ENCODE assay signal across 12 mouse cellular contexts in the genomic region with DNA sequence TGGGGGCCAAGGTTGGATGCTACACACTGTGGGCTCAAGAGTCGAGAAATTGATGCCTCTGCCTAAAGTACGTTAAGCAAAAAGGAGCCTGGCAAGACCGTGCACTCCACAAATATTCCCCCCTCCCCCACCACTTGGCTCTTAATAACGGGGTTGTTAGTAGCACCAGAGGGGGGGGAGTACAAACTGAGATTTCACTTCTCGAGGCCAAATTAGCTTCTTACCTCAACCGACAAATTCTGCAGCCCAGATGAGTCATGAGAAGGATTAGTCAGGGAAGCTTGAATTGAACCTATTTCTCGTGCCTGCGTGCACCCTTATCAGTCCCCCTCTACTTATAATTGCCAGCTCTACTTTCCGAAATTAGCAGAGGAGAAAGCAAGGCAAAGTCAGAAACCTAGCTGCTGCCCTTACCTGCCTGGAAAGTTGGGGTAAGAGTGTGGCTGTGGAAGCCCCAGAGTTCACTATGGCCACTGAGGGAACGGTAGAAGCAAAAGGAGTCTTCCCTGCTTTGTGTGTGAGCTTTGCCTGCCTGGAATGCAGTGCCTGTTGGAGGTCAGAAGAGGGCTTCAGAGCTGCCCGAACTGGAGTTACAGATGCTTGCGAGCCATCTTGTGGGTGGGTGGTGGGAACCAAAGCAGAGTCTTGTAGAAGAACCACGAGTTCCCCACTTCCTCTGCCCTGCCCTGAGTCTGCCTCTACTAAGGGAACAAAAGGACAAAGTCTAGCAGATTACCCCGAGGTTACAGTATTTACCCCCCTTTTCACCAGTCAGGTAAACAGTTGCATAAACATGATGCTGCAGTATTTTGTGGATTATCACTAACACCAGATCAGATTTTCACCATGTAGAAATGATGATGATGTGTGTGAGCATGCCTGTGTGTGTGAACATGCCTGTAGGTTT.
DNase-seq lines count a peak whose midpoint lies in the region; ATAC-seq and TF ChIP-seq lines count a peak whose summit lies in the region.
"Had no signal": no experiment of that assay in that cellular context is flagged by ENCODE, and none has a peak within 500 bp of the region (broad histone marks: within the 10 kb centered on the region; RNA-seq: fewer than 3 reads in every experiment).

No protein-coding gene starts in this region.

- no peak for DNase-seq in kidney, adult 11 months
- DNase-seq in Muller cell, postnatal 12 days (ENCODE audit: inconsistent ontology term), result peak; percentile 73
- DNase-seq in brain, adult 2 months (ENCODE audit: low read depth, low spot score), result peak; percentile 83
- DNase-seq in heart, postnatal 0 days (ENCODE audit: low spot score), result peak; percentile 67
- no peak for DNase-seq in thymus, postnatal 14 days
- no peak for DNase-seq in gastrocnemius, postnatal 25 days
- no peak for DNase-seq in layer of hippocampus, postnatal 10 days (ENCODE audit: low spot score in 2 of 2)
- DNase-seq: embryo, embryonic 11 days; kidney, postnatal 10 days; lung, adult 18-20 months had no signal

- WGBS in kidney, embryonic 16.5 days, result 54% methylated on average over 14 of the region's 14 CpGs
- WGBS in heart, postnatal 0 days, result 29% methylated on average over 14 of the region's 14 CpGs

- TF ChIP-seq CTCF in heart, postnatal 0 days (IDR thresholded peaks at IDR 0.05; ENCODE audit: low read depth), result peak; percentile 18; the same call in 1 of the 2 replicates

- no peaks in the 10 kb centered on the region for H3K27me3 ChIP-seq in kidney, embryonic 16.5 days (ENCODE audit: insufficient read depth, low read length)
- H3K27me3 ChIP-seq in heart, postnatal 0 days (ENCODE audit: control insufficient read depth, insufficient read depth, low read length), result no peaks in the 10 kb centered on the region

- H3K9ac ChIP-seq in kidney, embryonic 16.5 days (replicated peaks; ENCODE audit: low read length), result 0 out of 2 replicates have a peak overlapping the region, but pooled peaks have one; percentile 7
- no peak overlapping the region for H3K9ac ChIP-seq in heart, postnatal 0 days (replicated peaks; ENCODE audit: low read depth, low read length)
- H3K9ac ChIP-seq: forebrain, embryonic 12.5 days had no signal

- no peak overlapping the region for H3K4me3 ChIP-seq in kidney, embryonic 16.5 days (ENCODE audit: low read length)
- peak overlapping the region; percentile 24 for H3K4me3 ChIP-seq in heart, postnatal 0 days (ENCODE audit: low read depth, low read length)
- H3K4me3 ChIP-seq: forebrain, embryonic 12.5 days had no signal

- no peaks in the 10 kb centered on the region for H3K9me3 ChIP-seq in kidney, embryonic 16.5 days (ENCODE audit: low read length)
- H3K9me3 ChIP-seq in heart, postnatal 0 days (replicated peaks; ENCODE audit: control insufficient read depth, low read length), result no peaks in the 10 kb centered on the region
- H3K9me3 ChIP-seq: forebrain, embryonic 12.5 days had no signal

- TF ChIP-seq EP300 in heart, postnatal 0 days (IDR thresholded peaks at IDR 0.05; ENCODE audit: low read depth), result no peak

- no peaks in the 10 kb centered on the region for H3K4me1 ChIP-seq in kidney, embryonic 16.5 days (ENCODE audit: insufficient read depth, low read length)
- peaks cover 5% of the 10 kb centered on the region; the same call in 1 of the 2 replicates for H3K4me1 ChIP-seq in heart, postnatal 0 days (ENCODE audit: control insufficient read depth, insufficient read depth)
- H3K4me1 ChIP-seq: forebrain, embryonic 12.5 days had no signal

- no peak overlapping the region for H3K4me2 ChIP-seq in kidney, embryonic 16.5 days (replicated peaks; ENCODE audit: low read depth, low read length)
- H3K4me2 ChIP-seq in heart, postnatal 0 days (ENCODE audit: low read depth, low read length), result peak overlapping the region; percentile 55
- H3K4me2 ChIP-seq: forebrain, embryonic 12.5 days had no signal

- no peaks in the 10 kb centered on the region for H3K36me3 ChIP-seq in kidney, embryonic 16.5 days (ENCODE audit: insufficient read depth, low read length)
- H3K36me3 ChIP-seq in heart, postnatal 0 days (replicated peaks; ENCODE audit: control insufficient read depth, insufficient read depth, low read length), result no peaks in the 10 kb centered on the region
- H3K36me3 ChIP-seq: forebrain, embryonic 12.5 days had no signal

- no peak for ATAC-seq in kidney, embryonic 16.5 days (ENCODE audit: low FRiP score, low TSS enrichment)
- peak; percentile 54; the same call in 1 of the 2 replicates for ATAC-seq in heart, postnatal 0 days (ENCODE audit: insufficient read depth, low read depth)

- H3K27ac ChIP-seq in kidney, embryonic 16.5 days (ENCODE audit: low read length), result no peak overlapping the region
- H3K27ac ChIP-seq in heart, postnatal 0 days (ENCODE audit: low read depth), result peak overlapping the region; percentile 74
- H3K27ac ChIP-seq: forebrain, embryonic 12.5 days had no signal

Comparison
In these comparisons a context has a peak if more than half of its experiments do, and no peak if none do; other contexts are left out.
1. DNase-seq: peak in Muller cell, postnatal 12 days (single experiment), brain, adult 2 months (single experiment) and heart, postnatal 0 days (single experiment); none in kidney, adult 11 months (single experiment), thymus, postnatal 14 days (single experiment), gastrocnemius, postnatal 25 days (single experiment) and layer of hippocampus, postnatal 10 days (0 of 2).